Mouse (Mus musculus) midbrain, embryonic 11.5 days (tissue): ENCODE data around the gene Atg16l1. TPM values are rescaled to one million over a fixed set of nuclear protein-coding genes. Genes with fewer than 3 reads are reported as not detected.
"Not testable (repeated sequence)": the region's sequence is repeated elsewhere in the genome, so short reads cannot be mapped to it uniquely, and the experiment has no call there.

ENCODE experiments used
- ATAC-seq: fragments of 200-750 bp; cut with Nextera tagmentation; 2 replicates; pipeline ENCODE4 v1.8.0; 2017; ENCODE audit warnings: moderate TSS enrichment, moderate library complexity; ENCODE audit not compliant: low FRiP score
- DNase-seq: peaks from one replicate; pipeline ENCODE4 v3.0.0; 2015; ENCODE audit warnings: low spot score; ENCODE audit errors: missing footprints
- H3K27ac ChIP-seq: fragments of 300-500 bp; sonication (generic); 2 replicates; pipeline ENCODE4 v1.5.1; 2014; ENCODE audit warnings: low read depth, low read length
- H3K27me3 ChIP-seq: fragments of 300-500 bp; sonication (generic); 2 replicates; pipeline ENCODE4 v1.6.1; 2014; ENCODE audit warnings: mild to moderate bottlenecking, low read length, moderate library complexity, mixed read lengths; ENCODE audit not compliant: control insufficient read depth, insufficient read depth
- H3K36me3 ChIP-seq: fragments of 300-500 bp; sonication (generic); 2 replicates; pipeline ENCODE4 v1.6.1; 2014; ENCODE audit warnings: mild to moderate bottlenecking, low read length, moderate library complexity, mixed read lengths; ENCODE audit not compliant: control insufficient read depth, insufficient read depth
- H3K4me1 ChIP-seq: fragments of 300-500 bp; sonication (generic); 2 replicates; pipeline ENCODE4 v1.6.1; 2014; ENCODE audit warnings: low read length; ENCODE audit not compliant: control insufficient read depth, insufficient read depth
- H3K4me2 ChIP-seq: fragments of 300-500 bp; sonication (generic); 2 replicates; pipeline ENCODE4 v1.6.1; 2014; ENCODE audit warnings: mild to moderate bottlenecking, moderate library complexity
- H3K4me3 ChIP-seq: fragments of 300-500 bp; sonication (generic); 2 replicates; pipeline ENCODE4 v1.5.1; 2014; ENCODE audit warnings: low read depth, low read length
- H3K9ac ChIP-seq: fragments of 300-500 bp; sonication (generic); 2 replicates; pipeline ENCODE4 v1.6.1; 2014; ENCODE audit warnings: low read length
- H3K9me3 ChIP-seq: fragments of 300-500 bp; sonication (generic); 2 replicates; pipeline ENCODE4 v1.6.1; 2016; ENCODE audit warnings: low read length; ENCODE audit not compliant: control insufficient read depth
- whole genome bisulfite sequencing: fragments of 180-500 bp; shearing (Covaris S2); extraction: QIAGEN DNeasy Blood & Tissue Kit; methylation state at CpG from one replicate; pipeline ENCODE4 v1.1.7; 2014; 5-methylcytosine and 5-hydroxymethylcytosine counted together
- polyA plus RNA-seq: library from polyadenylated mRNA; unstranded; fragments of >200 nt; fragmentation: Nextera tagmentation; extraction: Ambion mirVana; gene quantifications from 2 replicates; pipeline ENCODE4 v1.2.1, GENCODE M21; 2014

Atg16l1 gene
- polyA plus RNA-seq, 1 experiment from 2014 or later = 33.7 TPM

DNA sequence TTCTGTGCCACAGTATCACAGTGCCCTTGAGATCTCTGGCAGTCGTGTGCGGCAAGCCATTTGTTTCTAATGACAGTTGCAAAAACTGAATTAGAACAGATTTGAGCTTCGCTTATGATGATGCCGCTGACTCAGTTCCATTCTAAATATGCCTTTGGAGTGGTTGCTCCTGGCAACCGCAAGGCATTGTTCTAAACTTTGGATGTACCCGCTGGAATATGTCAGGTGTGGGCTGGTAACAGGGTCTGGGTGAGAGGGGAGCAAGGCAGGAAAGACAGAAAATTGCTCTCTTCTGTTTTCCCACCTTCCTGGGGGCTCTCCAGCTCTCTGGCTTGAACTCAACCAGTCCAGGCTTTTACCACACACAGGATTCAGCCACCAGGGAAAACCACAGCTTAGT is 57.5 kb downstream of the Atg16l1 start:
- H3K27ac ChIP-seq = no peak overlapping the region
- DNase-seq (no peak), ATAC-seq (no peak)
- WGBS = 84% methylated on average over 6 of the region's 6 CpGs
- no peaks in the 10 kb centered on the region for H3K27me3 ChIP-seq
- no peak overlapping the region for H3K4me3 ChIP-seq
- H3K36me3 ChIP-seq = no peaks in the 10 kb centered on the region
- H3K4me1 ChIP-seq = no peaks in the 10 kb centered on the region
- H3K4me2 ChIP-seq = no peak overlapping the region
- H3K9me3 ChIP-seq = no peaks in the 10 kb centered on the region
- no peak overlapping the region for H3K9ac ChIP-seq

- DNase-seq (no peak), ATAC-seq (no peak)
- H3K9ac ChIP-seq = no peak overlapping the region
- no peaks in the 10 kb centered on the region for H3K27me3 ChIP-seq
- 81% methylated on average over 7 of the region's 7 CpGs for WGBS
- no peaks in the 10 kb centered on the region for H3K9me3 ChIP-seq
- H3K4me1 ChIP-seq = no peaks in the 10 kb centered on the region
- H3K4me3 ChIP-seq = no peak overlapping the region
- H3K4me2 ChIP-seq = no peak overlapping the region
- H3K36me3 ChIP-seq = no peaks in the 10 kb centered on the region
- H3K27ac ChIP-seq = no peak overlapping the region
Measured at GRCm38 (mm10) chr1:87813681-87814080, 58.0 kb downstream of the Atg16l1 start.

DNA sequence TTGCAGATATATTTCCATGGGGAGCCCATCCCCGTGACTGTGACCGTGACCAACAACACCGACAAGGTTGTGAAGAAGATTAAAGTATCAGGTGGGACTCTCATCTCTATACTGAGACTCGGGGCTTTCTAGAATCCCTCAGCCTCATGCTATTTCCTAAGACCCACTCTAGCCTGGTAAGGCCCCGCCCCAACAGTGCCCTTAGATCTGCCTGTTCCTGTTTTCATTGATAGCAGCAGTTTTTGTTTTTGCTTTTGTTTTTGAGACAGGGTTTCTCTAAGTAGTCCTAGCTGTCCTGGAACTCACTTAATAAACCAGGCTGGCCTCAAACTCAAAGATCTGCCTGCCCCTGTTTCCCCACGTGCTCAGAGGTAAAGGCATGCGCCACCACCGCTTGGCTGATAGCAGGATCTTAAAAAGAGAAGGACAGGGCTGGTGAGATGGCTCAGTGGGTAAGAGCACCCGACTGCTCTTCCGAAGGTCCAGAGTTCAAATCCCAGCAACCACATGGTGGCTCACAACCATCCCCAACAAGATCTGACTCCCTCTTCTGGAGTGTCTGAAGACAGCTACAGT is 68.8 kb downstream of the Atg16l1 start:
- Histone ChIP-seq H3K36me3 (no peaks in the 10 kb centered on the region), H3K9me3 (no peaks in the 10 kb centered on the region), H3K4me1 (peaks cover 4% of the 10 kb centered on the region; the same call in 1 of the 2 replicates), H3K9ac (no peak overlapping the region), H3K4me3 (no peak overlapping the region), H3K4me2 (no peak overlapping the region), H3K27ac (no peak overlapping the region), H3K27me3 (no peaks in the 10 kb centered on the region)
- DNase-seq (no peak), ATAC-seq (no peak)
- 95% methylated on average over 10 of the region's 10 CpGs for WGBS

DNA sequence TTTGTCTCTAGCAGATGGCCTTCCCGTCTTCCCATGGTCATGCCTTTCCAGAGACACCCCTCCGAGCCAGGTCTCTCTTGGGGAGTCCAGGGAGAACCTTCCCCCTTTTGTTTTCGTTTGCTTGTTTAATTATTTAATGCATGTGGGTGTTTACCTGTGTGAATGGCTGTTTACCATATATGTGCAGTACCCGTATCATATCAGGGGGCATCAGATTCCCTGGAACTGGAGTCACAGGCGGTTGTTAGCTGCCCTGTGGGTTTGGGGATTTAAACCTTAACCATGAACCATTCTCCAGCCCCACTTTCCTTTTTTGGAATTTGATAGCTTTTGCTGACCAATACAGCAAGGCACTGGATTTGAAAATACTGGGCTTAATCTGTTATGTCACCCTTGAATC is 69.6 kb downstream of the Atg16l1 start:
- Histone ChIP-seq H3K36me3 (no peaks in the 10 kb centered on the region), H3K27ac (no peak overlapping the region), H3K4me1 (peaks cover 4% of the 10 kb centered on the region; the same call in 1 of the 2 replicates), H3K4me2 (no peak overlapping the region), H3K27me3 (no peaks in the 10 kb centered on the region), H3K4me3 (no peak overlapping the region), H3K9me3 (no peaks in the 10 kb centered on the region), H3K9ac (no peak overlapping the region)
- no peak for DNase-seq
- WGBS = 83% methylated on average over 5 of the region's 5 CpGs
- no peak for ATAC-seq

DNA sequence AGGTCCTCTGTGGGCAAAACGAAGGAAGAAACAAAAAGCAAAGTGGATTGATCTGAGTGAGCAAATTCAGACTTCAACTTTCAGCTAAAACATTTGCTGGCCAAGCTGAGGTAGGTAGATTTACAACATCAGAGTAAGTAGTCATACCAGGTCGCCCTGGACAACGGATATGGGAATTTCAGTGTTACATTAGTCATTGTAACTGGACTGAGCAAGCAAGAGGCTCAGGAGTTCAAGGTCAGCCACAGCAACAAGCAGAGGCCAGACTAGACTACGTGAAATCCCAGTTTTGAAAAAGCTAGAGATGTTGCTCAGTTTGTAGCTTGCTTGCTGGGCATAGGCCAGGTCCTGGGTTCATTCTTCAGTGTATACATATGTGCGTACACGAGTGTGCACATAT is 70.3 kb downstream of the Atg16l1 start:
- H3K36me3 ChIP-seq = no peaks in the 10 kb centered on the region
- ATAC-seq (no peak), DNase-seq (no peak)
- H3K4me1 ChIP-seq = peaks cover 4% of the 10 kb centered on the region; the same call in 1 of the 2 replicates
- no peaks in the 10 kb centered on the region for H3K9me3 ChIP-seq
- H3K4me2 ChIP-seq = no peak overlapping the region
- no peak overlapping the region for H3K4me3 ChIP-seq
- H3K27me3 ChIP-seq = no peaks in the 10 kb centered on the region
- H3K27ac ChIP-seq = no peak overlapping the region
- H3K9ac ChIP-seq = no peak overlapping the region
- 90% methylated on average over 6 of the region's 6 CpGs for WGBS

- DNase-seq = no peak
- Histone ChIP-seq H3K4me2 (no peak overlapping the region), H3K27me3 (no peaks in the 10 kb centered on the region), H3K36me3 (no peaks in the 10 kb centered on the region), H3K4me1 (peaks cover 4% of the 10 kb centered on the region; the same call in 1 of the 2 replicates), H3K9me3 (no peaks in the 10 kb centered on the region), H3K4me3 (no peak overlapping the region), H3K27ac (no peak overlapping the region), H3K9ac (no peak overlapping the region)
- ATAC-seq = no peak
- WGBS = 86% methylated on average over 2 of the region's 2 CpGs
Measured at GRCm38 (mm10) chr1:87826474-87826873, 70.8 kb downstream of the Atg16l1 start.

DNA sequence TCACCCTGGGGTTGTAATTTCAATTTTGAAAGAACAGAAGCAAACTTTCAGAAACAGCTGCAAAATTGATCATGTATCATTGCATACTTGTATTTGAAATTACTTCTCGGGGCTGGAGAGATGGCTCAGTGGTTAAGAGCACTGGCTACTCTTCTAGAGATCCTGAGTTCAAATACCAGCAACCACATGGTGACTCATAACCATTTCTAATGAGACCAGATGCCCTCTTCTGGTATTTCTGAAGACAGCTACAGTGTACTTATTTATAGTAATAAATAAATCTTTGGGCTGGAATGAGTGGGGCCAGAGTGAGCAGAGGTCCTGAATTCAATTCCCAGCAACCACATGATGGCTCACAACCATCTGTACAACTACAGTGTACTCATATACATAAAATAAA is 71.8 kb downstream of the Atg16l1 start:
- not testable (repeated sequence) for H3K27ac ChIP-seq, H3K27me3 ChIP-seq, H3K36me3 ChIP-seq, H3K9ac ChIP-seq, H3K4me3 ChIP-seq, DNase-seq, ATAC-seq, H3K9me3 ChIP-seq, H3K4me2 ChIP-seq, H3K4me1 ChIP-seq
- WGBS = 92% methylated on average over 1 of the region's 1 CpGs

- no peaks in the 10 kb centered on the region for H3K27me3 ChIP-seq
- no peak overlapping the region for H3K27ac ChIP-seq
- H3K36me3 ChIP-seq = no peaks in the 10 kb centered on the region
- DNase-seq (no peak), ATAC-seq (no peak)
- no peaks in the 10 kb centered on the region for H3K9me3 ChIP-seq
- peaks cover 4% of the 10 kb centered on the region; the same call in 1 of the 2 replicates for H3K4me1 ChIP-seq
- no peak overlapping the region for H3K4me3 ChIP-seq
- no peak overlapping the region for H3K9ac ChIP-seq
- no peak overlapping the region for H3K4me2 ChIP-seq
- WGBS = 84% methylated on average over 9 of the region's 9 CpGs
Measured at GRCm38 (mm10) chr1:87828185-87828584, 72.5 kb downstream of the Atg16l1 start.

GRCm38 (mm10) chr1:87828926-87829580 is 73.4 kb downstream of the Atg16l1 start:
- 44% methylated on average over 7 of the region's 7 CpGs for WGBS
- Histone ChIP-seq H3K27me3 (no peaks in the 10 kb centered on the region), H3K4me2 (no peak overlapping the region), H3K4me1 (peaks cover 4% of the 10 kb centered on the region; the same call in 1 of the 2 replicates), H3K36me3 (no peaks in the 10 kb centered on the region), H3K9me3 (no peaks in the 10 kb centered on the region), H3K4me3 (no peak overlapping the region), H3K9ac (no peak overlapping the region), H3K27ac (no peak overlapping the region)
- DNase-seq = no peak
- no peak for ATAC-seq
